Mouse (Mus musculus) small intestine, adult 2 months (tissue): ENCODE data around the gene Tpi1. TPM values are rescaled to one million over a fixed set of nuclear protein-coding genes. Genes with fewer than 3 reads are reported as not detected.
"Not testable (repeated sequence)": the region's sequence is repeated elsewhere in the genome, so short reads cannot be mapped to it uniquely, and the experiment has no call there.

Experiments
- H3K27ac ChIP-seq: fragments of 200-500 bp; 2 replicates; pipeline ENCODE4 v1.5.1; 2012; ENCODE audit warnings: low read depth, low read length, control low read depth, inconsistent platforms; ENCODE audit not compliant: insufficient read depth
- H3K27me3 ChIP-seq: fragments of 200-500 bp; 2 replicates; pipeline ENCODE4 v1.6.1; 2012; ENCODE audit warnings: mild to moderate bottlenecking, moderate library complexity, low read length, inconsistent platforms; ENCODE audit not compliant: control insufficient read depth, insufficient read depth
- H3K36me3 ChIP-seq: fragments of 200-500 bp; 2 replicates; pipeline ENCODE4 v1.6.1; 2012; ENCODE audit warnings: mild to moderate bottlenecking, low read length, control low read depth, inconsistent platforms; ENCODE audit not compliant: control insufficient read depth, insufficient read depth
- H3K4me1 ChIP-seq: fragments of 200-500 bp; 2 replicates; pipeline ENCODE4 v1.6.1; 2012; ENCODE audit warnings: low read length, inconsistent platforms, mixed read lengths; ENCODE audit not compliant: control insufficient read depth, insufficient read depth, insufficient read length
- H3K4me3 ChIP-seq: fragments of 200-500 bp; 2 replicates; pipeline ENCODE4 v1.5.1; 2012; ENCODE audit warnings: low read depth, mild to moderate bottlenecking, control low read depth, inconsistent platforms, low read length, moderate library complexity
- CTCF ChIP-seq: fragments of 200-500 bp; IDR thresholded peaks from 2 replicates; pipeline ENCODE4 v1.5.1; 2012; ENCODE audit warnings: low read depth, mild to moderate bottlenecking, control low read depth, inconsistent platforms, low read length, moderate library complexity, mixed read lengths; ENCODE audit not compliant: insufficient replicate concordance, insufficient read length; ENCODE audit errors: extremely low read depth
- POLR2A ChIP-seq: fragments of 200-500 bp; IDR thresholded peaks from 2 replicates; pipeline ENCODE4 v1.6.1; 2012; ENCODE audit warnings: low read depth, mild to moderate bottlenecking, control low read depth, inconsistent platforms, low read length, moderate library complexity
- WGBS: fragments of 180-500 bp; shearing (Covaris S2); methylation state at CpG from one replicate; pipeline ENCODE4 v1.1.7; 2018; 5-methylcytosine and 5-hydroxymethylcytosine counted together
- polyA plus RNA-seq: library from polyadenylated mRNA; depleted of rRNA; stranded (reverse); fragments of >200 nt; gene quantifications from 2 replicates; pipeline ENCODE4 v1.2.3, GENCODE M21; 2012

Gene Tpi1
- polyA plus RNA-seq, 1 experiment = 801 TPM

GRCm38 (mm10) chr6:124811701-124812560, 2.2 kb downstream of the Tpi1 start:
- 58% methylated on average over 24 of the region's 24 CpGs for WGBS
- Histone ChIP-seq H3K4me1 (peaks cover 24% of the 10 kb centered on the region; the same call in 1 of the 2 replicates), H3K36me3 (peaks cover 20% of the 10 kb centered on the region), H3K4me3 (peak overlapping the region; percentile 88), H3K27me3 (no peaks in the 10 kb centered on the region), H3K27ac (peak overlapping the region; percentile 65)
- TF ChIP-seq POLR2A (no peak), CTCF (no peak)

- H3K27me3 ChIP-seq = no peaks in the 10 kb centered on the region
- no peak overlapping the region for H3K4me3 ChIP-seq
- 27% methylated on average over 4 of the region's 4 CpGs for WGBS
- H3K27ac ChIP-seq = no peak overlapping the region
- H3K36me3 ChIP-seq = peaks cover 16% of the 10 kb centered on the region
- TF ChIP-seq CTCF (no peak), POLR2A (no peak)
- peaks cover 26% of the 10 kb centered on the region; the same call in 1 of the 2 replicates for H3K4me1 ChIP-seq
Measured at GRCm38 (mm10) chr6:124811403-124811665, 2.8 kb downstream of the Tpi1 start.

GRCm38 (mm10) chr6:124810566-124811402, 3.3 kb downstream of the Tpi1 start:
- WGBS = 80% methylated on average over 11 of the region's 11 CpGs
- H3K4me3 ChIP-seq, H3K27ac ChIP-seq, H3K27me3 ChIP-seq: not testable (repeated sequence)
- Histone ChIP-seq H3K36me3 (peaks cover 16% of the 10 kb centered on the region), H3K4me1 (peaks cover 27% of the 10 kb centered on the region; the same call in 1 of the 2 replicates)

GRCm38 (mm10) chr6:124809775-124810538, 4.1 kb downstream of the Tpi1 start:
- peaks cover 16% of the 10 kb centered on the region for H3K36me3 ChIP-seq
- 57% methylated on average over 14 of the region's 14 CpGs for WGBS
- TF ChIP-seq POLR2A = no peak
- TF ChIP-seq CTCF = no peak
- H3K4me3 ChIP-seq = peak overlapping the region; percentile 68
- H3K27ac ChIP-seq = no peak overlapping the region
- H3K27me3 ChIP-seq = no peaks in the 10 kb centered on the region
- peaks cover 27% of the 10 kb centered on the region for H3K4me1 ChIP-seq

- Histone ChIP-seq H3K4me3 (peak overlapping the region; percentile 68), H3K4me1 (peaks cover 23% of the 10 kb centered on the region), H3K36me3 (peaks cover 16% of the 10 kb centered on the region), H3K27ac (peak overlapping the region; percentile 92), H3K27me3 (no peaks in the 10 kb centered on the region)
- WGBS = under 1% methylated on average over 35 of the region's 35 CpGs
- TF ChIP-seq CTCF (peak; percentile 62), POLR2A (no peak)
Measured at GRCm38 (mm10) chr6:124809052-124809774, 4.9 kb downstream of the Tpi1 start.

- peaks cover 22% of the 10 kb centered on the region for H3K4me1 ChIP-seq
- peaks cover 16% of the 10 kb centered on the region for H3K36me3 ChIP-seq
- H3K27me3 ChIP-seq = no peaks in the 10 kb centered on the region
- WGBS = 2% methylated on average over 29 of the region's 29 CpGs
- peak within 1 kb of the TSS; percentile 68 for H3K4me3 ChIP-seq
- TF ChIP-seq CTCF = no peak
- TF ChIP-seq POLR2A = peak; percentile 22; the same call in 1 of the 2 replicates
- peak within 1 kb of the TSS; percentile 94 for H3K27ac ChIP-seq
Measured at GRCm38 (mm10) chr6:124808358-124809012, 5.6 kb downstream of the Tpi1 start, which contains the start of gene Spsb2. Gene Spsb2, plus strand, starts transcription at chr6:124808661.
